Mouse (Mus musculus) midbrain, embryonic 14.5 days (tissue): ENCODE results near the gene Rab3a. TPM values are rescaled to one million over a fixed set of nuclear protein-coding genes. Genes with fewer than 3 reads are reported as not detected.

Experiments
- ATAC-seq: fragments of 200-750 bp; cut with Nextera tagmentation; 2 replicates; pipeline ENCODE4 v1.8.0; 2017; ENCODE audit warnings: moderate number of reproducible peaks, moderate library complexity; ENCODE audit not compliant: low FRiP score, low TSS enrichment
- DNase-seq: peaks from one replicate; pipeline ENCODE4 v3.0.0-alpha.2; 2015
- H3K27ac ChIP-seq: fragments of 300-500 bp; sonication (generic); replicated peaks from 2 replicates; pipeline ENCODE4 v1.5.1; 2014; ENCODE audit warnings: mild to moderate bottlenecking, low read depth, low read length, moderate library complexity
- H3K27me3 ChIP-seq: fragments of 300-500 bp; sonication (generic); 2 replicates; pipeline ENCODE4 v1.6.1; 2014; ENCODE audit warnings: low read length, control low read depth, mixed read lengths; ENCODE audit not compliant: control insufficient read depth, insufficient read depth
- H3K36me3 ChIP-seq: fragments of 300-500 bp; sonication (generic); 2 replicates; pipeline ENCODE4 v1.6.1; 2014; ENCODE audit warnings: low read length, control low read depth; ENCODE audit not compliant: control insufficient read depth, insufficient read depth
- H3K4me1 ChIP-seq: fragments of 300-500 bp; sonication (generic); 2 replicates; pipeline ENCODE4 v1.6.1; 2014; ENCODE audit warnings: mild to moderate bottlenecking, antibody characterized with exemption, low read length, control low read depth; ENCODE audit not compliant: control insufficient read depth, insufficient read depth
- H3K4me2 ChIP-seq: fragments of 300-500 bp; sonication (generic); 2 replicates; pipeline ENCODE4 v1.6.1; 2014; ENCODE audit warnings: mild to moderate bottlenecking, low read length, moderate library complexity
- H3K4me3 ChIP-seq: fragments of 300-500 bp; sonication (generic); replicated peaks from 2 replicates; pipeline ENCODE4 v1.5.1; 2014; ENCODE audit warnings: low read depth, low read length
- H3K9ac ChIP-seq: fragments of 300-500 bp; sonication (generic); replicated peaks from 2 replicates; pipeline ENCODE4 v1.6.1; 2014; ENCODE audit warnings: mild to moderate bottlenecking, low read length, moderate library complexity
- H3K9me3 ChIP-seq: fragments of 300-500 bp; sonication (generic); 2 replicates; pipeline ENCODE4 v1.6.1; 2016; ENCODE audit warnings: low read length, control low read depth, mixed read lengths; ENCODE audit not compliant: control insufficient read depth
- WGBS: fragments of 180-500 bp; shearing (Covaris S2); extraction: QIAGEN DNeasy Blood & Tissue Kit; methylation state at CpG from one replicate; pipeline ENCODE4 v1.1.7; 2014; 5-methylcytosine and 5-hydroxymethylcytosine counted together
- polyA plus RNA-seq: library from polyadenylated mRNA; unstranded; fragments of >200 nt; fragmentation: Nextera tagmentation; extraction: Ambion mirVana; gene quantifications from 2 replicates; pipeline ENCODE4 v1.2.1, GENCODE M21; 2014

Rab3a gene
- polyA plus RNA-seq, 1 experiment from 2014 or later = 407 TPM

- Histone ChIP-seq H3K27me3 (peaks cover 28% of the 10 kb centered on the region), H3K27ac (no peak overlapping the region), H3K9me3 (no peaks in the 10 kb centered on the region), H3K9ac (no peak overlapping the region), H3K4me2 (peak overlapping the region; percentile 52; the same call in 1 of the 2 replicates), H3K4me1 (0 out of 2 replicates have a peak, but pooled peaks cover 3% of the 10 kb centered on the region), H3K36me3 (no peaks in the 10 kb centered on the region), H3K4me3 (no peak overlapping the region)
- DNase-seq = no peak
- 59% methylated on average over 11 of the region's 11 CpGs for WGBS
- no peak for ATAC-seq
Observed at GRCm38 (mm10) chr8:70744806-70745205, 9.7 kb upstream of the Rab3a start.

DNA sequence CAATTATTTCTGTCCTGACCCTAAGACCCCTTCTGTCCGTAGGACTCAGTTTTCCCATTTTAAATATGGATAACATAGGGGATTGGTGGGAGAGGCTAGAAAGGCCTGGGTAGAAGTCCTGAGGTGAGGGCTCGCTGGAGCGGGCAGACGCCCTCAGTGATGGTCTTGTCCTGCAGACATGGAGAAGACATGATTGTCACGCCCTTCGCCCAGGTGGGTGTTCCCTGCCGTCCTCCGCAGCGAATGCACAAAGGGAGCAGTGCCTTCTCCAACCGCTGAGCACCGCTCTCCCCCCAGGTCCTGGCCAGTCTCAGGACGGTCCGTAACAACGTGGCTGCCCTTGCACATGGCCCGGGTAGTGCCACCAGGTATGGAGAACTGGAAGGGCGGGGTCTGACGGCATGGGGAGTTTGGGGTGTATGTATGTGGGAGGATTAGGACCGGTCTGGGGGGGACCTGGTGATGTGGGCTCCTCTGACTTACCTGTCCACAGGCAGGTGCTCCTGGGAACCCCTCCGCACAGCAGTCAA is 8.7 kb upstream of the Rab3a start:
- Histone ChIP-seq H3K4me2 (no peak overlapping the region), H3K27ac (no peak overlapping the region), H3K4me1 (0 out of 2 replicates have a peak, but pooled peaks cover 3% of the 10 kb centered on the region), H3K36me3 (no peaks in the 10 kb centered on the region), H3K9me3 (no peaks in the 10 kb centered on the region), H3K27me3 (peaks cover 28% of the 10 kb centered on the region), H3K4me3 (no peak overlapping the region), H3K9ac (no peak overlapping the region)
- no peak for DNase-seq
- no peak for ATAC-seq
- 53% methylated on average over 19 of the region's 19 CpGs for WGBS

GRCm38 (mm10) chr8:70746676-70747075 is 7.8 kb upstream of the Rab3a start:
- no peaks in the 10 kb centered on the region for H3K9me3 ChIP-seq
- H3K27ac ChIP-seq = no peak overlapping the region
- H3K27me3 ChIP-seq = peaks cover 28% of the 10 kb centered on the region
- no peak overlapping the region for H3K4me3 ChIP-seq
- DNase-seq (no peak), ATAC-seq (no peak)
- 80% methylated on average over 9 of the region's 9 CpGs for WGBS
- H3K4me1 ChIP-seq = 0 out of 2 replicates have a peak, but pooled peaks cover 3% of the 10 kb centered on the region
- no peak overlapping the region for H3K4me2 ChIP-seq
- H3K9ac ChIP-seq = no peak overlapping the region
- H3K36me3 ChIP-seq = no peaks in the 10 kb centered on the region

GRCm38 (mm10) chr8:70747211-70747890 is 7.1 kb upstream of the Rab3a start:
- H3K27ac ChIP-seq = no peak overlapping the region
- no peak overlapping the region for H3K4me2 ChIP-seq
- H3K4me3 ChIP-seq = no peak overlapping the region
- no peaks in the 10 kb centered on the region for H3K36me3 ChIP-seq
- no peak overlapping the region for H3K9ac ChIP-seq
- WGBS = 86% methylated on average over 18 of the region's 18 CpGs
- H3K4me1 ChIP-seq = 0 out of 2 replicates have a peak, but pooled peaks cover 3% of the 10 kb centered on the region
- no peak for ATAC-seq
- H3K9me3 ChIP-seq = no peaks in the 10 kb centered on the region
- peaks cover 25% of the 10 kb centered on the region for H3K27me3 ChIP-seq
- DNase-seq = no peak

GRCm38 (mm10) chr8:70748246-70749096 is 6.0 kb upstream of the Rab3a start:
- H3K4me3 ChIP-seq = no peak overlapping the region
- ATAC-seq = no peak
- WGBS = 86% methylated on average over 23 of the region's 23 CpGs
- H3K9ac ChIP-seq = no peak overlapping the region
- H3K27me3 ChIP-seq = peaks cover 14% of the 10 kb centered on the region
- H3K4me1 ChIP-seq = no peaks in the 10 kb centered on the region
- H3K9me3 ChIP-seq = no peaks in the 10 kb centered on the region
- no peaks in the 10 kb centered on the region for H3K36me3 ChIP-seq
- H3K4me2 ChIP-seq = no peak overlapping the region
- H3K27ac ChIP-seq = no peak overlapping the region
- no peak for DNase-seq

DNA sequence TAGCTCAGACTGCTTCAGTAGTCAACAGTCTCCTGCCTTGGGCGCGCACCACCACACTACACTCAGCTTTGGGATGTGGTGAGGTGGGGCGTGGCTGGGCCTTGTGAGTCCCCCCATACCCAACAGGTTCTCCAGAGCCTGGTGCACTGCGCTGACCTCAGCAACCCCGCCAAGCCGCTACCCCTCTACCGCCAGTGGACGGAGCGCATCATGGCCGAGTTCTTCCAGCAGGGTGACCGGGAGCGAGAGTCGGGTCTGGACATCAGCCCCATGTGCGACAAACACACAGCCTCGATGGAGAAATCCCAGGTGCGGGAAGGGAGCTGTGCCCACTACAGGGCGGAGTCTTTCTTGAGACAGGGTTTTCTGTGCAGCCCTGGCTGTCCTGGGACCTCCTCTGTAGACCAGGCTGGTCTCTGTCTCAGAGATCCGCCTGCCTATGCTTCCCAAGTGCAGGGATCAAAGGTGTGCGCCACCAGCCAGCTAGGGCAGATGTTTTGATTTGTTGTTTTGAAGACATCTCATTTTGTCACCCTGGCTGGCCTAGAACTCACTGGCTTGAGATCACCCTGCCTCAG is 5.3 kb upstream of the Rab3a start:
- H3K27me3 ChIP-seq = peaks cover 9% of the 10 kb centered on the region

GRCm38 (mm10) chr8:70750128-70750680 is 4.3 kb upstream of the Rab3a start:
- DNase-seq = no peak
- no peak for ATAC-seq
- no peak overlapping the region for H3K4me2 ChIP-seq
- 83% methylated on average over 13 of the region's 13 CpGs for WGBS
- H3K27me3 ChIP-seq = peaks cover 2% of the 10 kb centered on the region; the same call in 1 of the 2 replicates
- H3K36me3 ChIP-seq = no peaks in the 10 kb centered on the region
- H3K9me3 ChIP-seq = no peaks in the 10 kb centered on the region
- no peak overlapping the region for H3K9ac ChIP-seq
- peaks cover 2% of the 10 kb centered on the region; the same call in 1 of the 2 replicates for H3K4me1 ChIP-seq
- H3K27ac ChIP-seq = no peak overlapping the region
- no peak overlapping the region for H3K4me3 ChIP-seq

More for the DNA sequence above, 5.3 kb upstream of the Rab3a start:
- Histone ChIP-seq H3K4me3 (no peak overlapping the region), H3K4me1 (no peaks in the 10 kb centered on the region), H3K27ac (no peak overlapping the region), H3K9me3 (no peaks in the 10 kb centered on the region), H3K36me3 (no peaks in the 10 kb centered on the region), H3K4me2 (no peak overlapping the region), H3K9ac (no peak overlapping the region)
- ATAC-seq (no peak), DNase-seq (no peak)
- 82% methylated on average over 19 of the region's 19 CpGs for WGBS

- Histone ChIP-seq H3K27me3 (no peaks in the 10 kb centered on the region), H3K36me3 (peaks cover 14% of the 10 kb centered on the region), H3K4me2 (no peak overlapping the region), H3K9ac (no peak overlapping the region), H3K27ac (no peak overlapping the region), H3K9me3 (no peaks in the 10 kb centered on the region), H3K4me1 (peaks cover 11% of the 10 kb centered on the region), H3K4me3 (no peak overlapping the region)
- 42% methylated on average over 11 of the region's 11 CpGs for WGBS
- DNase-seq (peak; percentile 85), ATAC-seq (no peak)
Observed at GRCm38 (mm10) chr8:70752000-70752764, 2.3 kb upstream of the Rab3a start.
